Comparison of ENCODE assay signal across 10 mouse cellular contexts in genomic region chr6:87386203-87386602, GRCm38 (mm10). TPM values are rescaled to one million over a fixed set of nuclear protein-coding genes. Genes with fewer than 3 reads are reported as not detected.
DNase-seq lines count a peak whose midpoint lies in the region; ATAC-seq lines count a peak whose summit lies in the region.
"Had no signal": no experiment of that assay in that cellular context is flagged by ENCODE, and none has a peak within 500 bp of the region (broad histone marks: within the 10 kb centered on the region; RNA-seq: fewer than 3 reads in every experiment).

No protein-coding gene starts in this region.

- no peak overlapping the region for H3K27ac ChIP-seq in midbrain, embryonic 10.5 days (replicated peaks)
- no peak overlapping the region for H3K27ac ChIP-seq in midbrain, embryonic 15.5 days
- H3K27ac ChIP-seq: hindbrain, embryonic 15.5 days; stomach, embryonic 15.5 days had no signal

- H3K4me2 ChIP-seq in midbrain, embryonic 15.5 days = no peak overlapping the region
- H3K4me2 ChIP-seq: hindbrain, embryonic 15.5 days; stomach, embryonic 15.5 days had no signal

- intact Hi-C loops in left cerebral cortex, postnatal 14 days (cut with DNase I) = loop anchor here (1.0 to 2.0 kb wide), 2 partner anchors 51 to 285 kb away; partner anchors contain the start of gene Antxr1

- H3K9ac ChIP-seq in midbrain, embryonic 15.5 days = no peak overlapping the region
- H3K9ac ChIP-seq: hindbrain, embryonic 15.5 days; stomach, embryonic 15.5 days had no signal

- peak; percentile 67 for DNase-seq in midbrain, embryonic 10.5 days (ENCODE audit: low spot score)
- peak; percentile 22 for DNase-seq in T-cell, adult 2 months (ENCODE audit: low spot score)
- DNase-seq in cerebellum, postnatal 25 days = peak; percentile 53 to 75
- peak; percentile 81 to 87 for DNase-seq in left cerebral cortex, postnatal 14 days (ENCODE audit: low spot score in 2 of 2)
- DNase-seq in retina, embryonic 14.5 days (ENCODE audit: low spot score) = peak; percentile 95

- no peaks in the 10 kb centered on the region for H3K36me3 ChIP-seq in midbrain, embryonic 10.5 days
- H3K36me3 ChIP-seq in midbrain, embryonic 15.5 days (replicated peaks) = no peaks in the 10 kb centered on the region
- H3K36me3 ChIP-seq: hindbrain, embryonic 15.5 days; stomach, embryonic 15.5 days had no signal

- ATAC-seq in midbrain, embryonic 15.5 days (replicated peaks) = no peak
- ATAC-seq in granulocyte monocyte progenitor cell, adult 5-6 weeks (replicated peaks; ENCODE audit: poor library complexity, severe bottlenecking) = peak; percentile 27; the same call in 1 of the 2 replicates
- no peak for ATAC-seq in inflammation-experienced regulatory T-cells, adult 6 months

- peaks cover 51% of the 10 kb centered on the region for H3K27me3 ChIP-seq in midbrain, embryonic 10.5 days (ENCODE audit: low read depth, poor library complexity, severe bottlenecking)
- no peaks in the 10 kb centered on the region; the same call in 1 of the 2 replicates for H3K27me3 ChIP-seq in midbrain, embryonic 15.5 days (replicated peaks)
- H3K27me3 ChIP-seq: hindbrain, embryonic 15.5 days had no signal

- no peak overlapping the region for H3K4me3 ChIP-seq in midbrain, embryonic 10.5 days
- no peak overlapping the region for H3K4me3 ChIP-seq in midbrain, embryonic 15.5 days
- H3K4me3 ChIP-seq: hindbrain, embryonic 15.5 days; stomach, embryonic 15.5 days had no signal

- 23% methylated on average over 7 of the region's 7 CpGs for WGBS in midbrain, embryonic 10.5 days
- 11% methylated on average over 7 of the region's 7 CpGs for WGBS in midbrain, embryonic 15.5 days

- peaks cover 39% of the 10 kb centered on the region for H3K4me1 ChIP-seq in midbrain, embryonic 10.5 days
- peaks cover 8% of the 10 kb centered on the region; the same call in 1 of the 2 replicates for H3K4me1 ChIP-seq in midbrain, embryonic 15.5 days
- H3K4me1 ChIP-seq: hindbrain, embryonic 15.5 days had no signal

- no peaks in the 10 kb centered on the region for H3K9me3 ChIP-seq in midbrain, embryonic 10.5 days (replicated peaks)
- no peaks in the 10 kb centered on the region for H3K9me3 ChIP-seq in midbrain, embryonic 15.5 days
- H3K9me3 ChIP-seq: hindbrain, embryonic 15.5 days; stomach, embryonic 15.5 days had no signal

RNA-seq across cellular contexts. Expression of gene Gkn3, which starts 2.5 kb away (rescaled TPM):
- polyA plus RNA-seq in midbrain, embryonic 10.5 days (2016; fragmentation: Nextera tagmentation; extraction: Ambion mirVana) = not detected in 2 replicates
- polyA plus RNA-seq in midbrain, embryonic 15.5 days (2015; fragmentation: Nextera tagmentation; extraction: Ambion mirVana) = 0.28 and 0.67 TPM in 2 replicates
- total RNA-seq in granulocyte monocyte progenitor cell, adult 5-6 weeks (2014; fragmentation: Nextera tagmentation) = not detected in 2 replicates
- not detected in 2 replicates for total RNA-seq in granulocyte monocyte progenitor cell, adult 5-6 weeks (2017)
- total RNA-seq in left cerebral cortex, postnatal 14 days (2021) = 1 to 10 TPM; 3.9 TPM
- not detected for polyA plus RNA-seq in inflammation-experienced regulatory T-cells, adult 6 months (2017; shearing (Covaris generic))

RNA-seq across cellular contexts. Expression of gene Gkn2, which starts 13.0 kb away (rescaled TPM):
- not detected in 2 replicates for polyA plus RNA-seq in midbrain, embryonic 10.5 days (2016; fragmentation: Nextera tagmentation; extraction: Ambion mirVana)
- not detected in 2 replicates for polyA plus RNA-seq in midbrain, embryonic 15.5 days (2015; fragmentation: Nextera tagmentation; extraction: Ambion mirVana)
- not detected in 2 replicates for total RNA-seq in granulocyte monocyte progenitor cell, adult 5-6 weeks (2014; fragmentation: Nextera tagmentation)
- total RNA-seq in granulocyte monocyte progenitor cell, adult 5-6 weeks (2017) = not detected in 2 replicates
- total RNA-seq in left cerebral cortex, postnatal 14 days (2021) = not detected
- not detected for polyA plus RNA-seq in inflammation-experienced regulatory T-cells, adult 6 months (2017; shearing (Covaris generic))
- polyA plus RNA-seq: hindbrain, embryonic 15.5 days had no signal

RNA-seq across cellular contexts. Expression of gene Gkn1, which starts 35.5 kb away (rescaled TPM):
- not detected in 2 replicates for polyA plus RNA-seq in midbrain, embryonic 10.5 days (2016; fragmentation: Nextera tagmentation; extraction: Ambion mirVana)
- polyA plus RNA-seq in midbrain, embryonic 15.5 days (2015; fragmentation: Nextera tagmentation; extraction: Ambion mirVana) = not detected in 2 replicates
- not detected in 2 replicates for total RNA-seq in granulocyte monocyte progenitor cell, adult 5-6 weeks (2014; fragmentation: Nextera tagmentation)
- not detected in 2 replicates for total RNA-seq in granulocyte monocyte progenitor cell, adult 5-6 weeks (2017)
- total RNA-seq in left cerebral cortex, postnatal 14 days (2021) = under 1 TPM; 0.27 to 0.29 TPM
- not detected for polyA plus RNA-seq in inflammation-experienced regulatory T-cells, adult 6 months (2017; shearing (Covaris generic))
- polyA plus RNA-seq: hindbrain, embryonic 15.5 days had no signal

RNA-seq across cellular contexts. Expression of gene Bmp10, which starts 42.6 kb away (rescaled TPM):
- not detected in 2 replicates for polyA plus RNA-seq in midbrain, embryonic 10.5 days (2016; fragmentation: Nextera tagmentation; extraction: Ambion mirVana)
- not detected in 2 replicates for polyA plus RNA-seq in midbrain, embryonic 15.5 days (2015; fragmentation: Nextera tagmentation; extraction: Ambion mirVana)
- not detected in 2 replicates for total RNA-seq in granulocyte monocyte progenitor cell, adult 5-6 weeks (2014; fragmentation: Nextera tagmentation)
- not detected in 2 replicates for total RNA-seq in granulocyte monocyte progenitor cell, adult 5-6 weeks (2017)
- total RNA-seq in left cerebral cortex, postnatal 14 days (2021) = not detected
- not detected for polyA plus RNA-seq in inflammation-experienced regulatory T-cells, adult 6 months (2017; shearing (Covaris generic))
- polyA plus RNA-seq: hindbrain, embryonic 15.5 days; stomach, embryonic 15.5 days had no signal

RNA-seq across cellular contexts. Expression of gene Antxr1, which starts 50.6 kb away (rescaled TPM):
- polyA plus RNA-seq in midbrain, embryonic 10.5 days (2016; fragmentation: Nextera tagmentation; extraction: Ambion mirVana) = 3.6 and 4.1 TPM in 2 replicates
- polyA plus RNA-seq in midbrain, embryonic 15.5 days (2015; fragmentation: Nextera tagmentation; extraction: Ambion mirVana) = 3.4 and 3.9 TPM in 2 replicates
- total RNA-seq in granulocyte monocyte progenitor cell, adult 5-6 weeks (2014; fragmentation: Nextera tagmentation) = 0.85 and 1.7 TPM in 2 replicates
- total RNA-seq in granulocyte monocyte progenitor cell, adult 5-6 weeks (2017) = 0.10 and 0.78 TPM in 2 replicates
- total RNA-seq in left cerebral cortex, postnatal 14 days (2021) = 10 to 100 TPM; 15.4 to 15.5 TPM
- under 1 TPM in 1 of 3 experiments, not detected in 2; 0.34 TPM for polyA plus RNA-seq in inflammation-experienced regulatory T-cells, adult 6 months (2017; shearing (Covaris generic))

Comparison
In these comparisons a context has a peak if more than half of its experiments do, and no peak if none do; other contexts are left out.
1. DNase-seq: peak in every context shown above with its lines; median percentile 95 in retina, embryonic 14.5 days; 84 in left cerebral cortex, postnatal 14 days; 67 in midbrain, embryonic 10.5 days; 64 in cerebellum, postnatal 25 days; 22 in T-cell, adult 2 months.